Mouse (Mus musculus) gastrocnemius, postnatal 4 days (tissue): ENCODE measurements at regions not wholly inside any gene's neighbourhood (a gene's known extent, or its start where the extent isn't known, plus 50 kb on each side); places are given as distances from the start of the nearest gene placed in this dataset.

ENCODE experiments used
- DNase-seq, 2 experiments: peaks; one replicate each; pipeline ENCODE4 v3.0.0; 2021 to 2022; ENCODE audit warnings: low spot score in 2 of 2, mixed read lengths in 2 of 2

DNA sequence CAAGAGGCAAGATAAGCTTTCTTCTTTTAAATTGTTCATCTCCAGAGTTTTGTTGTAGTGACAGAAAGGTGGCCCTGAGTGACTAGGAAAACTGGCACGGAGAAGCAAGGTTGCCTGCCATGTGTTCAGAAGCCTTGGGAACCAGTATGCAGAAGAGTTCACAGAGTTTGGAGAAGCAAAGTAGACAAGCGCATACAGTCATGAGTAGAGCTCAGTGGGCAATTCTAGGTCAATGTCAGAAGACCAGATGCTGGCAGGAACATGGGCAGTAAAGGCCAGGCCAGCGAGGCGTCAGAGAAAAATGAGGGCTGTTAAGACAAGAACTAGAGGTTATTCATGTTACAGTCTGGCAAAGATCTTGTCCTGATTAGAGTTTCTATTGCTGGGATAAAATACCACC, 172.7 kb downstream of the Tmem17 start:
- no peak for DNase-seq

DNA sequence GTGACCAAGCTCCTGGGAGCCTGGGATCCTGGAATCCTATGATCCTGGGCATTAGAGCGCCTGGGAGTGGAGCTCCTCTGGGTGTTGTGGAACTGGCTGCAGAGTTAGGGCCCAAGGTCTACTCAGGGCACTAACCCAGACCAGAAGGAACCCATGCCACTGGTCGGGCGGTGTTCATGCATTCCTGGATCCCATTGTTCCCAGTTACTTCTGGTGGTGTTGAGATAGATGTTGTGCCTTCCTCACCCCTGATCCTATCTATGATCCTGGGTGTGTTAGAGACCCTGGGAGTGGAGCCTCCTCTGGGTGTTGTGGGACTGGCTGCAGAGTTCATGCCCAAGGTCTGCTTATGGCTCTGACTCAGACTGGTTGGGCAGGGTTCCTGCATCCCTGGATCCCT, 169.9 kb downstream of the B3gnt2 start:
- no peak for DNase-seq

- DNase-seq: no peak
Observed at GRCm38 (mm10) chr11:22692281-22692857, 168.4 kb downstream of the B3gnt2 start.

DNA sequence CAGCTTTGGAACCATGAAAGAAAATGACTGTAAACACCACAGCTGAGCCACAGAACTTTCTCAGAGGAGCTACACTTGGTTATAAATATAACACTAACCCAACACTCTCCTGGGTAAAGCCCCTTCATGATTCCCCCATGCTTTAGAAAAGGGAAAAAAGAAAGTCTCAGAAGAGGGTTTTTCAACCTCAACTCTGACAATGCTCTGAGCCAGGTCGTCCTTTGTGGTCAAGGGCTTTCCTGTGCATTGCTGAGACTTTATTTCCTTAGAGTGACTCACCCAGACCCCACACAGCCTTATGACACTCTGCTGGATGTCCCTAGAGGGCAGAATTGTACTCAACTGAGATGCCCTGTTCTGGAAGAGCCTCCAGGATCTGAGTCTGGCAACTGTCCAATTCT, 167.8 kb downstream of the B3gnt2 start:
- DNase-seq: no peak

DNA sequence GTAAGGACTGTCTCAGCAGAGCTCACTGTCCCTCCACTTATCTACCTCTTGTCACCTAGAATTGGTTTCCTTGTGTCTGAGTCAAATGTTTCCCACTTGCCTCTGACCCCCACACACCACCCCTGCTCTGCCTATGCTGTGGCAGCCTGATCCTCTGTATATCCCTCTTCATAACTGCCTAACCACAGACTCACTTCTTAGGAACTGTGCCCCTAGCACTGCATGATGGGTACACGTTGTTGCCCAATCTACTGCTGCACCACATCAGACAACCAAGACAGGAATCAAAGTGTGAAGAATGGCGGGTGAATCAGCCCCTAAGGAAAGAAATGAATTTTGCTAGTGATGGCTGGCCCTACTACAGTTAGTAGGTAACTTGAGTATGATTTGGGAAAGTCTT, 167.4 kb downstream of the B3gnt2 start:
- no peak for DNase-seq

- DNase-seq: no peak
Observed at GRCm38 (mm10) chr11:22693984-22694383, 166.8 kb downstream of the B3gnt2 start.

DNA sequence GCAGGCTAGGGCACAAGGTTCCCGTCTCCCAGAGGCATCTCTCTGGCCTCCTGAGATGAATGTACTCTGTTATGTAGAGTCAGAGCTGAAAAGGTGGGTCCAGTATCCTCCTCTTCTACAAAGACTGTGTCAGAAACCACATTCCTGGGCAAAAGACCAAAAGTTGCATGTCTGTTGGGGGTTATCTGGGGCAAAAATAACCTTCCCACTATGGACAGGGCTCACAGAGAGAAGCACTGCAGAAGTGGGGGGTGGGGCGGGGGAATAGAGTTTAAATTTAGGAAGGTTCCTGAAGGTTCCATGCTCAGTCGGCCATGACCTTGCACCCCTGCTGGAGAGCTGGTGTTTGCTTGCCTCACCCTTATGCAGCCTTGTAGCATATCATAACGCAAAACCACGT, 165.9 kb downstream of the B3gnt2 start:
- no peak for DNase-seq

- no peak for DNase-seq
Observed at GRCm38 (mm10) chr11:22695237-22695636, 165.5 kb downstream of the B3gnt2 start.

- DNase-seq: no peak
Observed at GRCm38 (mm10) chr11:22698057-22698941, 162.5 kb downstream of the B3gnt2 start.

- DNase-seq: no peak
Observed at GRCm38 (mm10) chr11:22706082-22706481, 154.7 kb downstream of the B3gnt2 start.
